Mouse (Mus musculus): ENCODE data around the gene Adam12. TPM values are rescaled to one million over a fixed set of nuclear protein-coding genes. Genes with fewer than 3 reads are reported as not detected.

Adam12 gene
- polyA plus RNA-seq, 1 experiment = 1.4 TPM

GRCm38 (mm10) chr7:134088548-134089347 is 143.2 kb downstream of the Adam12 start:
- H3K4me1 ChIP-seq (ENCODE audit: control insufficient read depth, insufficient read depth, low read length) = no peaks in the 10 kb centered on the region
- no peak overlapping the region for H3K4me3 ChIP-seq (replicated peaks; ENCODE audit: insufficient read depth, low read depth, low read length)
- no peak for DNase-seq
- 84% methylated on average over 14 of the region's 14 CpGs for WGBS
- H3K27ac ChIP-seq (ENCODE audit: insufficient read depth, low read length) = no peak overlapping the region
- TF ChIP-seq POLR2A (IDR thresholded peaks at IDR 0.05; ENCODE audit: borderline replicate concordance, insufficient read depth, low read length) = no peak
- no peak for TF ChIP-seq CTCF (IDR thresholded peaks at IDR 0.05; ENCODE audit: borderline replicate concordance, insufficient read depth, low read depth, low read length)
- H3K27me3 ChIP-seq (ENCODE audit: control insufficient read depth, insufficient read depth, low read length) = no peaks in the 10 kb centered on the region

DNA sequence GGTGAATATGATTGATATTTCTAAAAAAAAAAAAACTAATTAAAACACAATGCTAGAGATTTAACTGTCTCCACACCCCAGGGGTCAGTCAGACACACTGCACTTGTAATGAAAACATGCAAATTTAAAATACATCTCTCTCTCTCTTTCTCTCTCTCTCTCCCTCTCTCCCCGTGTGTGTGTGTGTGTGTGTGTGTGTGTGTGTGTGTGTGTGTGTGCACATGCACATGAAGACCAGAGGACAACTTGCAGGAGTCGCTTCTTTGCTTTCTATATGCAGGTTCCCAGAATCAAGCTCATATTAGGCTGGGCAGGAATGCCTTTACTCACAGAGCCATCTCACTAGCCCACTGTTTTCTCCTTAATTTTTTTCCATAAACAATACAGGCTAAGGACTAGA is 146.6 kb downstream of the Adam12 start:
- Histone ChIP-seq H3K4me1 (ENCODE audit: control insufficient read depth, insufficient read depth, low read length) (peaks cover 4% of the 10 kb centered on the region), H3K27ac (ENCODE audit: insufficient read depth, low read length) (no peak overlapping the region), H3K27me3 (ENCODE audit: control insufficient read depth, insufficient read depth, low read length) (no peaks in the 10 kb centered on the region), H3K4me3 (replicated peaks; ENCODE audit: insufficient read depth, low read depth, low read length) (no peak overlapping the region)
- DNase-seq = no peak
- WGBS = 83% methylated on average over 2 of the region's 2 CpGs
- TF ChIP-seq CTCF (IDR thresholded peaks at IDR 0.05; ENCODE audit: borderline replicate concordance, insufficient read depth, low read depth, low read length) = no peak
- no peak for TF ChIP-seq POLR2A (IDR thresholded peaks at IDR 0.05; ENCODE audit: borderline replicate concordance, insufficient read depth, low read length)

DNA sequence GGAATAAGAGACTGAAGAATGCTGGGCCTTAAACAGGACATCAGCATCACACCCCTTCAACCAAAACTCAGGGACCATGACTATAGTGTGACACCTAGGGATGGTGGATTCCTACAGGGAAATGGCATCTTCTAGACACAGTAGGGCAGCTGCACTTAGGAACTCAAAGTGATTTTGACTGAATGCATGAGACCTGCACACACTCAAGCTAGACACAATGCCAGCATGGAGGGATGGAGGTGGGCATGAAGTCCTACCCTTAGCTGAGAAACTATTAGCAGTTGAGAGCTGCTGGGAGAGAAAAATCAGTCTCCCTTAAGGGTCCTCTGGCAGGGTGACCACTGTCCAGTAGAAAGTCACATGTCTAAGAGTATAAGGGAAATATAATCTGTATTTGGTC is 147.0 kb downstream of the Adam12 start:
- H3K4me1 ChIP-seq (ENCODE audit: control insufficient read depth, insufficient read depth, low read length) = peaks cover 8% of the 10 kb centered on the region
- DNase-seq = no peak
- TF ChIP-seq CTCF (IDR thresholded peaks at IDR 0.05; ENCODE audit: borderline replicate concordance, insufficient read depth, low read depth, low read length) = no peak
- no peak for TF ChIP-seq POLR2A (IDR thresholded peaks at IDR 0.05; ENCODE audit: borderline replicate concordance, insufficient read depth, low read length)
- no peaks in the 10 kb centered on the region for H3K27me3 ChIP-seq (ENCODE audit: control insufficient read depth, insufficient read depth, low read length)
- no peak overlapping the region for H3K4me3 ChIP-seq (replicated peaks; ENCODE audit: insufficient read depth, low read depth, low read length)
- H3K27ac ChIP-seq (ENCODE audit: insufficient read depth, low read length) = no peak overlapping the region

DNA sequence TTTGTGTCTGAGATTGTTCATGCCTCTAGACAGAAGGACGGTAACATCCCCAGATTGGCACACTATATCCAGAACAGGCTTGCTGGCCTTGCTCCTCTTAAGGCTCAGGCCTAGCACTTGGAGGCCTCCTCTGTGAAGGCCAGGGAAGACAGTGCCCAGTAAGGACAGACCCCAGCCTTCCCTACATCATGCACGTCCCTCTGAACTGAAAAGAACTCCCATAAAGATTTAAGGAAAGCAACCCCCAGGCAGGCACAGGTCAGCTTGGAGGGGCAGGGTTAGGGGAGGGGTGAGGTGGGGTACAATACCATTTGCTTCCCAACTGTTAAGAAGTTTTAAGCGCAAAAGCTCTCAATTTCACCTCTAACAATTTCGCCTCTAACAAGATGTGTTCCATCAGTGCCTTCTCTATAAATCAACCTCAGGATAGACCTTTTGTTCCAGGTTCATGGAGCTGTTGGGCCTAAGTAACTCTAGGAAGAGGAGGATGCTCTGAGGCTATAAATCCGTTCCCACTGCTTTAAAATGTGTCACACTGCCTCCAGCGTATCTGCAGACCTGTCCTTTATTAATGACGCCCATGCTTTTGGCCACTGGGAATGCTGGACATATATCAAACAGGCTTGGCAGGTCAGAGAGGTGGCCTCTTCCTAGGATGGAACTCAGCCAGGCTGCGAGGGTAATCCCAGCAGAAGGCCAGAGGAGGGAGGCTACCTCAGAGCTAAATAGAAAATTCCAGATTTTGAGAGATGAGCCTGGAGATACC is 150.5 kb downstream of the Adam12 start:
- Histone ChIP-seq H3K4me1 (ENCODE audit: control insufficient read depth, insufficient read depth, low read length) (peaks cover 8% of the 10 kb centered on the region), H3K27me3 (ENCODE audit: control insufficient read depth, insufficient read depth, low read length) (no peaks in the 10 kb centered on the region), H3K4me3 (replicated peaks; ENCODE audit: insufficient read depth, low read depth, low read length) (no peak overlapping the region), H3K27ac (ENCODE audit: insufficient read depth, low read length) (no peak overlapping the region)
- peak; percentile 17 to 51 for DNase-seq
- WGBS = 72% methylated on average over 8 of the region's 8 CpGs
- no peak for TF ChIP-seq POLR2A (IDR thresholded peaks at IDR 0.05; ENCODE audit: borderline replicate concordance, insufficient read depth, low read length)
- TF ChIP-seq CTCF (IDR thresholded peaks at IDR 0.05; ENCODE audit: borderline replicate concordance, insufficient read depth, low read depth, low read length) = no peak

DNA sequence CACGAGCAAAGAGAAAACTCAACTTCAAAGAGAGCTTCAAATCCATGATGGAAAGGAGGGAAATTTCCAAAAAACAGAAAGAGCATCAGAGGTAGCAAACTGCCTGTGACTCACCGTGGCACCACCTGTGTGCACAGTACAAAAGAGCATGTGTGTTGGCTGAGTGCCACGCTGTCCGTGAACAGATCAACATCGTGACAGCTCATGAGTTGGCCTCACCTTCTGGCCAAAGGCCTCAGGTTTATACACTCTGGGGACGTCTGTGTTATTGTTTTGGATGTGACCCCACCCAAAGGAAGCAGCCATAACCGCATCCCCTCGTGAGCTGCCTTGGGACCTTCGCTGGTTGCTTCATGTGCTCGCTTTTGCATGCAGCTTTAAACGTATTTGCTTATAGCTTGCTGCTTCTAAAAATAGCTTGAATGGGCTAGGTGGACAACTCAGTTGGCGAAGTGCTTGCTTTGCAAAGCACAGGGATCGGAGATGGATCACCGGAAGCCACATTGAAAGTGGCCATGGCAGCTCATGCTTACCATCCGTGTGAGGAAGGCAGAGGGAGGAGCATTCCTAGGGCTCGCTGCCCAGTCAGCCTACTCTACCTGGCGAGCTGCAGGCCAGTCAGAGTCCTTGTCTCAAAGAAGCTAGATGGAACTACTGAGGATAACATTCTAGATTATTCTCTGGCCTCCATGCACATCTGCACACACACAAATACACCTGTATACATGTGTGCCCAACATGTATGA is 151.8 kb downstream of the Adam12 start:
- peak; percentile 65 to 82 for DNase-seq
- Histone ChIP-seq H3K27me3 (ENCODE audit: control insufficient read depth, insufficient read depth, low read length) (no peaks in the 10 kb centered on the region), H3K4me3 (replicated peaks; ENCODE audit: insufficient read depth, low read depth, low read length) (no peak overlapping the region), H3K27ac (ENCODE audit: insufficient read depth, low read length) (no peak overlapping the region), H3K4me1 (ENCODE audit: control insufficient read depth, insufficient read depth, low read length) (peaks cover 8% of the 10 kb centered on the region)
- WGBS = 34% methylated on average over 17 of the region's 17 CpGs
- TF ChIP-seq CTCF (IDR thresholded peaks at IDR 0.05; ENCODE audit: borderline replicate concordance, insufficient read depth, low read depth, low read length) (no peak), POLR2A (IDR thresholded peaks at IDR 0.05; ENCODE audit: borderline replicate concordance, insufficient read depth, low read length) (no peak)

DNA sequence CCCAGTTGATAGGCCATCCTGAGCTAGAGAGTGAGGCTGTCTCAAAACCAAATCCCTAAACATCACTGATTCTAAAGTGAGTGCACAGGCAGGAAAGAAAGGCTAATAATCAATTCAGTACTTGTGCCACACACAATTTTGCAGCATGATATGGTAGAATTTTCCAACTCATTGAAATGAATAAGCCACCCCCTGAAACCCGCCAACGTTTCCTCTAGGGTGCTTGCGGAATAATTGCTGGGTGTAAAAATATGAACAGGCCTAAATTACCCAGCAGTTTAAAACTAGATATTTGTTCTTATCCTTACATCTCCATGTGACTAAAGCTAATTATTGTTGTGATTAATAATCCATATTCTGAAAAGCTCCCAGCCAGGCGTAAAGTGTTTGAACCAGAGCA is 154.3 kb downstream of the Adam12 start:
- DNase-seq = no peak
- WGBS = 96% methylated on average over 4 of the region's 4 CpGs

DNA sequence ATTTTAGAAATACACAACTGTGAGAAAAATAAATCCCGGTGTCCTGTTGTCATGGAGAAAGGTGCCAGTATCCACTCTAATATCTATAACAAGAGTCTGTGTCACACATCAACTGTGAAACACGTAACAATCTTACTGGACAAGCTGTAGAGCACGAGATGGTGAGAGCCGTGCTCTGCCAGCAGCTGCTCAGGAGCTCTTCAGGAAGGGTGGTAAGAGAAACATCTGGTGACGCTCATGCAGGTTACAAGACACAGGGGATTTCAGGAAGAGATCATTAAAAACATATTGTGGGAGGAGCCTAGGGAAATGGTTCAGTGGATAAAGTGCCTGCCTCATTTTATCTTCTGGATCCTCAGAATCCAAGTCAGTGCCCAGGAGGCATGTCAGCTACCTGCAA is 158.9 kb downstream of the Adam12 start:
- TF ChIP-seq POLR2A (IDR thresholded peaks at IDR 0.05; ENCODE audit: borderline replicate concordance, insufficient read depth, low read length) = no peak
- TF ChIP-seq CTCF (IDR thresholded peaks at IDR 0.05; ENCODE audit: borderline replicate concordance, insufficient read depth, low read depth, low read length) = no peak
- Histone ChIP-seq H3K4me3 (replicated peaks; ENCODE audit: insufficient read depth, low read depth, low read length) (no peak overlapping the region), H3K27me3 (ENCODE audit: control insufficient read depth, insufficient read depth, low read length) (no peaks in the 10 kb centered on the region), H3K27ac (ENCODE audit: insufficient read depth, low read length) (no peak overlapping the region), H3K4me1 (ENCODE audit: control insufficient read depth, insufficient read depth, low read length) (no peaks in the 10 kb centered on the region)
- WGBS = 88% methylated on average over 5 of the region's 5 CpGs
- DNase-seq = no peak

More for the DNA sequence above, 154.3 kb downstream of the Adam12 start:
- TF ChIP-seq POLR2A (IDR thresholded peaks at IDR 0.05; ENCODE audit: borderline replicate concordance, insufficient read depth, low read length) (no peak), CTCF (IDR thresholded peaks at IDR 0.05; ENCODE audit: borderline replicate concordance, insufficient read depth, low read depth, low read length) (no peak)
- no peak overlapping the region for H3K27ac ChIP-seq (ENCODE audit: insufficient read depth, low read length)
- no peak overlapping the region for H3K4me3 ChIP-seq (replicated peaks; ENCODE audit: insufficient read depth, low read depth, low read length)
- H3K4me1 ChIP-seq (ENCODE audit: control insufficient read depth, insufficient read depth, low read length) = peaks cover 8% of the 10 kb centered on the region
- H3K27me3 ChIP-seq (ENCODE audit: control insufficient read depth, insufficient read depth, low read length) = no peaks in the 10 kb centered on the region

All from cerebellum, adult 2 months (tissue).